Mouse (Mus musculus): ENCODE measurements around the gene Chid1.

Chid1 gene

DNA sequence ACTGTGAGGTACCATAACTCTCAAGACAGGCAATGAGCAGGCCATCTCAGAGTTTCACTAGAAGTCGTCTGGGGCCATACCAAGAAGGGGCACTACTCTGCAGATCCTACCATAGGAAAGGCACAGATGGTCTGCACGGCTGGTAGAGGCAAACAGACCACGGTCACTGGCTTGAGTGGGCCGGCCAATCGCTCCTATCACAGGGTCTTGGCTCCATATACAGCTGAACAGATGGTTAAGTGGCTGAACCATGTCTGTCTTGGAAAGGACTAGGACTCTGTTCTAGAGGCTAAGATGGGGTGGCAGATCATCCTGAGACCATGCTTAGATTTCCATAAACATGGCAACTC, 37.1 kb downstream of the Chid1 start:
- DNase-seq (ENCODE audit: low read depth, low spot score) = no peak

DNA sequence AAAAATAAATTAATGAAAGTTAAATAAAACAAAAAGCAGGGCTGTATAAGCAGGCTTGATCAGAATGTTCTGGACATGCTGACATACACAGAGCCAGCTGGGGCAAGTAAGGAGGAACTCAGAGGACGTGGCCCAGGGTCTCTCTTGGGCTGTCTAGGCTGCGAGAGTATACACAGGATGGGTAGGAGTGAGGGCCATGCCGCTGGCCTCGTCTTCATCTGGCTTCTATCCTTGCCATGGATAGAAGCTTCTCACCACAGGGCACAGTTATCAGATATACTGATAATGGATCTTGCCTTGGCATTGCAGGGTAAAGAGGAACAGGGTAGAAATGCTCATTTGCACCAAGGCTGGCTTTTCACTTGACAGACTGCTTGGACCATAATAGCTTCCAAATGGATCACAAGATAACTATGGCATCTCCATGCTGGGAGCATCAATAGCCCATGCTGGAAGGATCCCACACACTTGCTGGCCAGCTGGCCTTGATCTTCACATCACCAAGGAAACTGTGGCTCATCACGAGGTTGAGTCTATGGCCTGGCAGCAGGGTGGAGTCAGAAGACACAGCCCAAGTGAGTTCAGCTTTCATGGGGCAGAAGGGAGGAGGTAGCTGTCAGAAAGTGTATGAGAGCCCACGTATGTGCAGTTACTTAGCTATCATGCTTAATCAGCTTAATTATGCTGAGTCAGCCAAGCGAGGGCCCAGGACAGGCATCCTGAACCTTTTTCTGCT, 37.7 kb downstream of the Chid1 start:
- no peak for DNase-seq (ENCODE audit: low read depth, low spot score)

GRCm38 (mm10) chr7:141497600-141497999, 42.1 kb downstream of the Chid1 start:
- DNase-seq (ENCODE audit: low read depth, low spot score) = no peak

DNA sequence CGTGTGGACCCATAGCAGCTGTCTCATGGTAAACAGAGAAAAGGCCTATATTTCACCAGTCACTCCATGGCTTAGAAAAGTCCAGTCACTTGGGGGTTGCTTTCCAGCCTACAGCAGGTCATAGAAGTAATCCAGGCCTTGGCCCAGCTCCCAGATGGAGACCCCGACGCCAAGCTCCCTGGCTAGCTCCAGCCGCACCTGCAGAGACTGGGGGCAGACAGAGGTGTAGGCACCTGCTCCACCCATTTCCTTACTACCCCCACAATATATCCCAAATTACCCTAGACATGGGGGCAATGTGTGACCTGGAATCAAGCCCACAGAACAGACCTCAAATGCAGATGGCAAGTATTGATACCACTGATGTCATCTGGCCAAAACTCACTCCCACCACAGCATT, 43.7 kb downstream of the Chid1 start:
- DNase-seq (ENCODE audit: low read depth, low spot score) = no peak

GRCm38 (mm10) chr7:141495379-141495778, 44.3 kb downstream of the Chid1 start:
- DNase-seq (ENCODE audit: low read depth, low spot score) = no peak

- no peak for DNase-seq (ENCODE audit: low read depth, low spot score)
Observed at GRCm38 (mm10) chr7:141493729-141494128, 45.9 kb downstream of the Chid1 start.

DNA sequence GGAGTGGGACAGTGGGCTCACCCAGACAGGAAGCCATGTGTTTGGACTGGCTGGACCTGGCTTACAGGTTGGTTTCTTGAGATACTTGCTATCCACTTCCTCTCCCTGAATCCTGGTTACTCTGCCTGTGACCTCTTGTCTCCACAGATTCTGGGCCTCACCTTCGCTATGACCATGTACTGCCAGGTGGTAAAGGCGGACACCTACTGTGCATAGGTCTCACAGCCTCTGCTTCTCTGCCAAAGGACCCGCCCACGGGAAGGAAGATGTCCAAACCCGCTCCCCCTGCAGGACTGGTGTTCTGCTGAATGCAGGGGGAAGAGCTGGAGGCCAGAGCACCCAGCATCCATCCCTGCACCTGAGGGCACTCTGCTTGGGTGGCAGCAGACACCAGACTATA, 46.9 kb downstream of the Chid1 start:
- no peak for DNase-seq (ENCODE audit: low read depth, low spot score)

DNA sequence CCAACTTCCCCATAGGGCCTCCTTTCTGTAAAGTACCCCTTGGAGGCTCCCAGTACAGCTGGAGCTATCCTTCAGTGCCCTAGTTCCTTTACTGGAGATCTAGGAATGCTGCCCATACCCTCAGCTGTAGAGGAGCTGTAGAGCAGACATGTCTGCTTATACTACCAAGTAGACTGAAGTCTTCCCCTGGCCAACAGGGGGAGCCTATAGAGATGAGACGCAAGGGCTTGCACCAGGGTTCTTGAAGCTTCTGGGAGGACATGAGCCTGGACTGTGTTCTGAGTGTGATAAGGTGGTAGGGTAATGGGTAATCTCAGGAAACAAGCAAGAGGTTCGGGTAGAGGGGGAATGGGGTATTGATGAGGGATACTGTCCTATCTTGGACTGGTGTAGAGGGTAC, 48.5 kb downstream of the Chid1 start:
- peak; percentile 48 for DNase-seq (ENCODE audit: low read depth, low spot score)

DNA sequence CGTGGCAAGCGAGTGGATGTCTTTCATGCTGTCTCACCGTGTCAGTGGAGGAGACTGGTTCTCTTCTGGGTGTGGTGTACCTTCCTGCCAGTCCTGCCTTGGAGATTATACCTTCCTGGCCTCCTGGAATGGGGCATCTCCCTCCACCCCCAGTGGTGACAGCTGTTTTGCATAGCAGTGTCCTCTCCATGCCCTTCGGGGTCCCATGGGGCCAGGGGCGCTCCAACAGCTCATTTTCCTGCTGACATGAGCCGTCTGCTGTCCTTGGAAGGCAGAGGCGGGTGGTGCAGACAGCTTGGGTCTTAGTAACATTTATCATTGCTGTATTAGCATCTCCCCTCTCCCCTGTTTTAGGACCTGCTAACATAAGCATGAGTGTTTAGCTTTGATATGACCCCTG, 52.5 kb downstream of the Chid1 start:
- no peak for DNase-seq (ENCODE audit: low read depth, low spot score)

DNA sequence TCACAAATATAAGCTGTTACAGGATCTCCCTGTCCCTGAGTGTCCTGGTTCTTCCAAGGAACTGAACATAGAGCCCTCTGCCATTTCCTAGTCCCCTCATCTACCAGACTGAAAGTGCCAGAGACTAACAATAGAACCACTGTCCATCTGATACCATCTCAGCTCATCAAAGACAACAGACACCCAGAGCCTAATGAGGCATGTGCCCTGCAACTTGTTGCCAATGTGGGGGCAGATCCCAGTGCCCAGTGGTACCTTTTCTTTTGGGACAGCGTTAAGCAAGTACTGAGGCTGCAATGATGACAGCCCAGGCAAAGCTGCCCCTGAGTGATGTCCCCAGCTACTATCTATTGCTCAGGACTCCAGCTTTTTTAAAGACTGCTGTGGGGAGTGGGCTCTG, 53.4 kb downstream of the Chid1 start:
- DNase-seq (ENCODE audit: low read depth, low spot score) = no peak

DNA sequence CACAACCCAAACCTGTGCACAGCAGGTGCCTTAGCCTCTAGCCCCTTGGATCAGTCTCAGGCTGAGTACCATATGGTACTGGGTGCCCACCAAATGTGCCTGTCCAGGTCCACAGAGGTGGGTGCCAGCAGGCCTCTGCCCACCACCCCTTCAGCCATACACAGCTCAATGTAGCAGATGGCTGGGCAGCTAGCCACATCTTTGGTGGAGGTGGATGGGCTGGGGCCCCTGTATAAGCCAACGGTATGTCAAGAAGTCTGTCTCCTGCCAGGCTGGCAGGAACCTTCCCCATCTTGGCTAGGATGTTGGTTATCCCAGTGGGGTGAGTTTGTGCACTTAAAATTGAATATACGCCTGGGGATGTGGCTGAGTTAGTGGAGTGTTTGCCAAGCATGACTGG, 54.1 kb downstream of the Chid1 start:
- DNase-seq (ENCODE audit: low read depth, low spot score) = no peak

DNA sequence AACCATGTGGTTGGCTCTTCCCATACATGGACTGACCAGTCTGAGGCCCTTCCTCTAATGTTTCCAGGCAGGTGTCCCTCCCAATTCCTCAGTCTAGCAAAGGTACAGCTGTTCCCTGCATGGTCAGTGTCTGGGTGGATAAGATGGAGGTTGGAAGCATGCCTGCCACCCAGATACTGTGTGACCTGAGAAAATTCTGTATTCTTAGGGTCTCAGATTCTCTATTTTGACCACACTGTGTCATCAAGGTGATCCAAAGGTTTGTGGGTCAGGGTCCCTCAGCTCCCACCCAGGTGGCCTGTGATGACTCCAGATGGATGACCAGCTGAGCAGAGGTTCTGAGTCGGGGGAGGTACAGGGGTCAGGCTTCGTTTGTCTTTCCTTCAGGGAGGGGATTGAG, 54.5 kb downstream of the Chid1 start:
- no peak for DNase-seq (ENCODE audit: low read depth, low spot score)

- no peak for DNase-seq (ENCODE audit: low read depth, low spot score)
Observed at GRCm38 (mm10) chr7:141484186-141485120, 55.2 kb downstream of the Chid1 start.

GRCm38 (mm10) chr7:141483114-141483653, 56.5 kb downstream of the Chid1 start:
- DNase-seq (ENCODE audit: low read depth, low spot score) = no peak

DNA sequence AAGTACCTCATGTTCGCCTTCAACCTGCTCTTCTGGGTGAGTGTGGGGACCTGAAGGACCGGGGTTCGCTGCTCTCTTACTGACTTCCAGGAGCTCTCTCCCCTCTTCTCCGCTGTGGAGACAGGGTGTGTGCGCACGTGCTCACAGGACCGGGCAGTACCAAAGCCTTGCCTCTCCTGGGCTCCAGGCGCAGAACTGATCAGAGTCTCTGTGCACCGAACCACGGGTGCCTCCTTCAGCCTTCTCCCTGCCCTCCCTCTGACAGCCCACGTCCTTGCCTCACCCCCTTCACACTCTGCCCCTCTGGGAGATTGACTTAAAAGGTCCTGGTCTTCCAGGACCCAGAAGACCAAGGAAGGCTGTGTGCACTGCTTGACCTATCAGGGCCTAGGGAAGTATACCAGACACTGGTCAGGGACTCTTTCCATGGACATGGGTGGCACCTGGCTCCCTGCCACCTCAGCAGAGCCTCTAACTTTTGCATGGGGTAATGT, 57.1 kb downstream of the Chid1 start:
- no peak for DNase-seq (ENCODE audit: low read depth, low spot score)

DNA sequence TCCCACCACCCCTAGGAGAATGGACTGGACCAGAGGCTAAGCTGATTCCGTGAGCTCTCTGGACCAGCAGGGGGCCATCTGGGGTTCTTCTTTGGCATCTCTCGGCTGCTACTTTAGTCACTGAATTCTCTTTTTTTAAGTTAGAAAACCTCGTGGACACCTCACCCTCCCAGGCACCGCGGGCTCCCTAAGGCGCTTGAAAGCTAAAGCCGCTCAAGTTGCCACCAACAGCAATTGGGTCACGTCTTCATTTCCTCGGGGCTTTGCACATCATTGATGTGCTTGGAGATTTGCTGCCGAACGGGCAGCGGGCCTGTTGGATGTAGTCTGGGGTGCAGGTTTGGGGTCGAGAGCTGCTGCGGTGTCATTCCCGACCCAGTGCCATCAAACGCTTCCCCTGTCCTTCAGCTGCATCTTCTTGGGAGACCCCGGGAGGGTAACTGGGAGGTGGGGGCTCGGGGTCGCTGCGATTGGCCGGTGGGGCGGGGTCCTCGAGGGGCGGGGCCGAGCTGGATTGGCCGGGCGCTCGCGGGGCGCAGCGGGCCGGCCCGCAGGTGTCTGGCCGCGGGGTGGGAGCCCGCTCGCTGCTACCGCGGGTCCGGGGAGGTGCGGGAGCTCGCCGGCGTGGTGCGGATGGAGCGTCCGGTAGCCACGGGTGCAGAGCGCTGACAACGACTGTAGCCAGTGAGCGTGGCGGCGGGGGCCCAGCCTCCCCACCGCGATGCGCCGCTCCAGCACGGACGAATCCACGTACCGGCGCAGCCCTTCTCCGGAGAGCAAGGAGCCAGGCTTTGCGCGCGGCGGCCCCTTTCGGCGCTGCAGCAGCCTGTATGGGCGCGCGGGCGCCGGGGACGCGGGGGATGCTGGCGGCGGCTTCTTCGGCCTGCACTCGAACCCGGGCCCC, 57.9 kb downstream of the Chid1 start:
- peak; percentile 59 for DNase-seq (ENCODE audit: low read depth, low spot score)

GRCm38 (mm10) chr7:141480842-141481497, 58.7 kb downstream of the Chid1 start:
- peak; percentile 82 for DNase-seq (ENCODE audit: low read depth, low spot score)

DNA sequence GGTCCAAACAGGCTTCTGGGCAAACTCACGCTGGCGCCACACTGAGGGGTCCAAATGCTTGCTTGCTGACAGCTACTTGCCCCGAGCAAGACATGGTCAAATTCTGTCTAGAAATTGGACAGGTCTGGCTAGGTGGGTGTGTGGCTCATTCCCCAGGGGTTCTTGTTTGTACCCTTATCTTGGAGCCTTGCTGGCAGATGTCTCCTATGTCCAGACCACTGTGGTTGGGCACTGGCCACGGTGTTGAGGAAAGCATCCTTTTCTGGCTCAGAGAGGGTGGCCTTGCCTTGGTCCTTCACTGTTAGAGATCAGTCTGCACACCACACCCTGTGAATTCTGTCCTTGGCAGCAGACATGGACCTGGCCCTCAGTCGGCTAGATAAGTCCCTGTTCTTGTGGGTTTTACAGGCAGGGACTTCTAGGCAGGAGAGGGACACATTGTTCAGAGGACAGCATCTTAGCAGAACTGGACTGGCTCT, 61.3 kb downstream of the Chid1 start:
- DNase-seq (ENCODE audit: low read depth, low spot score) = no peak

- no peak for DNase-seq (ENCODE audit: low read depth, low spot score)
Observed at GRCm38 (mm10) chr7:141477578-141478269, 61.9 kb downstream of the Chid1 start.

GRCm38 (mm10) chr7:141476981-141477370, 62.7 kb downstream of the Chid1 start:
- no peak for DNase-seq (ENCODE audit: low read depth, low spot score)
